Mouse (Mus musculus) heart, adult 2 months (tissue): ENCODE measurements at regions not wholly inside any gene's neighbourhood (a gene's known extent, or its start where the extent isn't known, plus 50 kb on each side); places are given as distances from the start of the nearest gene placed in this dataset.

Experiments used
- CTCF ChIP-seq: fragments of 200-600 bp; IDR thresholded peaks from 2 replicates; pipeline ENCODE4 v1.8.1; 2022; ENCODE audit warnings: antibody characterized with exemption, mild to moderate bottlenecking, moderate library complexity
- EP300 ChIP-seq: fragments of 200-500 bp; IDR thresholded peaks from 2 replicates; pipeline ENCODE4 v1.6.1; 2011; ENCODE audit warnings: low read depth, low read length, control low read depth; ENCODE audit not compliant: insufficient read depth

DNA sequence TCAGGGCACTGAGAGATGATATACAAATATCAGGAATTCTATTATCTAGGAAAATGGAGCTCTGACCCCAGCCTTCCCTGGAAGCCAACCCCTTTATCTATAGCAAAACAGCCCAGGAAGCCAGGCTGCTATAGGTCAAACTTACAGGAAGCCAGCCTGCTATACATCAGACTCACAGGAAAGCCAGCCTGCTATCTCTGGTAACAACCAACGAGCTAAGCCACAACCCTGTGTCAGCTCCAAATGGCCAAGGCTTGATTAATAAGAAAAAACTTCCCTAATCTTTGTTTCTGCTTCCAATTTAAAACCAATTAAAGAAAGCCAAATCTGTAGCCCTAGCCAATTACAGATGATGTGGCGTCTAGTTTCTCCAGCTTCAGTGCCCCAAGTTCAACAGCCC lies 114.4 kb upstream of the Tab2 start:
- TF ChIP-seq EP300 (no peak), CTCF (no peak)
